Mouse (Mus musculus) embryonic fibroblast, embryonic 13.5 days (primary cell): ENCODE results near the gene Gm47841. TPM values are rescaled to one million over a fixed set of nuclear protein-coding genes. Genes with fewer than 3 reads are reported as not detected.

Experiments used
- H3K27ac ChIP-seq: 2 replicates; pipeline ENCODE4 v1.5.1; 2012; ENCODE audit warnings: low read length, control low read depth, inconsistent platforms; ENCODE audit not compliant: insufficient read depth
- H3K4me1 ChIP-seq: 2 replicates; pipeline ENCODE4 v1.6.1; 2011; ENCODE audit warnings: low read length; ENCODE audit not compliant: control insufficient read depth, insufficient read depth
- H3K4me3 ChIP-seq: 2 replicates; pipeline ENCODE4 v1.5.1; 2011; ENCODE audit warnings: mild to moderate bottlenecking, control low read depth, low read length; ENCODE audit not compliant: insufficient read depth
- CTCF ChIP-seq: IDR thresholded peaks from 2 replicates; pipeline ENCODE4 v1.5.1; 2011; ENCODE audit warnings: mild to moderate bottlenecking, control low read depth, low read length, moderate library complexity, borderline replicate concordance; ENCODE audit not compliant: insufficient read depth
- POLR2A ChIP-seq: IDR thresholded peaks from 2 replicates; pipeline ENCODE4 v1.6.1; 2011; ENCODE audit warnings: low read depth, mild to moderate bottlenecking, control low read depth, low read length, moderate library complexity
- polyA plus RNA-seq: library from polyadenylated mRNA; stranded (reverse); fragments of >200 nt; gene quantifications from 2 replicates; pipeline ENCODE4 v1.2.4, GENCODE M21; 2011; ENCODE audit warnings: low read depth; ENCODE audit not compliant: missing spikeins, insufficient read length

Gene Gm47841
- polyA plus RNA-seq, 1 experiment: not detected

DNA sequence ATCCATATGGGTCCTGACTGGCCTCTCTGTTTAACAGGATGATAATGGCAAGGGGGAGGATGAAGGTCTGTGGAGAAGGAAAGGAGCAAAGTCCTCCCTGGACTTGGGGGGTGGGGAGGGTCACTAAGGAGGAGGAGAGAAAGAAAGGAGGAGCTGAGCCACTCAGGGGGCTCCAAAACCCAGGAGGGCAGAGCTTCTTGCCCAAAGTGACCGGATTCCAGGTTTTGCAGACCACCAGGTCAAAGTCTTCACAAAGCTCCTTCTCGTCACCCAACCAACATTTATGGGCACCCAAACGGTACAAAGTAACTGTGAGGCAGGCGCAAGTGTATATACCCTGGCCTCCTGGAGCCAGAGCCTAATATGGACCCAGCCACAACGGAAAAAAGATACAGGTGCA lies 28.5 kb upstream of the Gm47841 start:
- Histone ChIP-seq H3K4me3 (no peak overlapping the region), H3K27ac (no peak overlapping the region), H3K4me1 (no peaks in the 10 kb centered on the region)
- TF ChIP-seq CTCF (no peak), POLR2A (no peak)

DNA sequence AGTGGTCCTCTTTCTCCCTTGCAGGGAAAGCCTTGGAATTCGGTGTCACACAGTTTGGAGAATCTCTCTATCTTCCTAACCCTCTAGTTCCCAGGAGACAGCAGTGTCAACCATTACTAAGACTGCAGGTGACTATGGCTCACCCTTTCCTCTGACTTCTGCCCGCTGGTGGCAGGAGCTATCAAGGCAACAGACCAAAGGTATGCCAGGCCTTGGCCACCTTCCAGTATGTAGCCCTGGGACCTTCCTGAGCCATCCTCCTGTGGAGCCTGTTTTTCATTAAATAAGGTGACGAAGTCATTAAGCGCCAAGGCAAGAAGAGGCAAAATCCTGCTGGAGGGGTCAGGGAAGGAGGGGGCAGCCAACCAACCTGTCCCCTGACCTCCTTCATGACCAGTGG lies 28.0 kb upstream of the Gm47841 start:
- TF ChIP-seq POLR2A (no peak), CTCF (no peak)
- Histone ChIP-seq H3K27ac (no peak overlapping the region), H3K4me1 (no peaks in the 10 kb centered on the region), H3K4me3 (no peak overlapping the region)

DNA sequence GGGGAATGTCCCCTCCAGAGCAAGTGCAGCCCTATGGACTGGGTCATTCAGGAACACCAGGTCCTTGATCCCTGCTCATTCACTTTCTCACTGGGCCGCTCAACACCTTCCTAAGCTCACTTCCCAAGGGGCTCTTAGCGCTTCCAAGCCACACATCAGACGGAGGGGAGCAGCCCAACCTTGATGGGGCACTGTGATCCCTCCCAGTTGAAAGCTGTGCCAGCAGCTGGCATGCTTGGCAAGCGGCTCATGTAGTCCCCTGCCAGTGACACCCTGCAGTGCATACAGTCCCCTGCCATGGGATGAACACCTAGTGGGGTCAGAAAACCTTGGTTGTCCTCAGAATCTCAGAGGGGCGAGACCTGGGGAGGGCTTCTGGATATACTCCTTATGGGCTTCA lies 26.9 kb upstream of the Gm47841 start:
- TF ChIP-seq POLR2A (no peak), CTCF (no peak)
- H3K27ac ChIP-seq: no peak overlapping the region
- no peaks in the 10 kb centered on the region for H3K4me1 ChIP-seq

DNA sequence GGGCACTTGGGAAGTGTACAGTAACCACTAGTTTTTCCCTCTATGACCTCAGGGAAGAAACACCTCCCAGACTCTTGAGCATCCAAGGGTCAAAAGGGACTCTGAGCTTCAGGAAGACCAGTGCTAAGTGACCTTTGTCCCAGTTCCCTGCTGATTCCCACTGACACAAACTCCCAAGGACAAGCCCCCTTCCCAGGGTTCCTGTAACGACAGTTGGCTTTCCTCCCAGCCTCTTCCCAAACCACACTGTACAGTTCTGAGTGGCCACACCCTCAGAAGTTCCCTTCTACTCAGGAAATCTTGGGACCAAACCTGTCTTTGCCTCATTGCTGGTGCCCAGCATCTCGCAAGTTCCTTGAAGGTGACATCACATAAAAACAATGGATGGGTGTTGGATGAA lies 25.5 kb upstream of the Gm47841 start:
- TF ChIP-seq CTCF: no peak
- TF ChIP-seq POLR2A: no peak
- H3K4me3 ChIP-seq: no peak overlapping the region
- H3K27ac ChIP-seq: no peak overlapping the region
- H3K4me1 ChIP-seq: no peaks in the 10 kb centered on the region

More for the DNA sequence above, 26.9 kb upstream of the Gm47841 start:
- H3K4me3 ChIP-seq: no peak overlapping the region

DNA sequence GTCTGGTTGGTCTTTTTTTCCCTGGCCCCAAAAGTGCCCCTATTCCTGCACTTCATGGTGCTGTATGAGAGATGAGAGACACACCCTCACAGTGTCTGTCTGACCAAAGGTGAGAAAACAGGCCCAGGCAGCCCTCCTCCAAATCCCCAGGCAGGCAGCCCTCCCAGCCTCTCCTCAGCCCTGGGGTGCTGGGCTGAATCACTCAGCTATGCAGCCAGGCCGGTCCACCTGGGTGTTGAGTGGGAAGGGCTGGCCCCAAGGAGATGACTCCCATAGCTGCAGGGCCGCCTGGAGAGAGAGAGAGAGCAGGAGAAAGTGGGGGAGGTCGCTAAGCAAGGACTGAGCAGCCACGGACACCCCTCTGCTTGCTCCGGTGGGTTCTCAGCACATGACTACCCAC lies 23.6 kb upstream of the Gm47841 start:
- Histone ChIP-seq H3K27ac (no peak overlapping the region), H3K4me1 (no peaks in the 10 kb centered on the region), H3K4me3 (no peak overlapping the region)
- TF ChIP-seq POLR2A (no peak), CTCF (no peak)

DNA sequence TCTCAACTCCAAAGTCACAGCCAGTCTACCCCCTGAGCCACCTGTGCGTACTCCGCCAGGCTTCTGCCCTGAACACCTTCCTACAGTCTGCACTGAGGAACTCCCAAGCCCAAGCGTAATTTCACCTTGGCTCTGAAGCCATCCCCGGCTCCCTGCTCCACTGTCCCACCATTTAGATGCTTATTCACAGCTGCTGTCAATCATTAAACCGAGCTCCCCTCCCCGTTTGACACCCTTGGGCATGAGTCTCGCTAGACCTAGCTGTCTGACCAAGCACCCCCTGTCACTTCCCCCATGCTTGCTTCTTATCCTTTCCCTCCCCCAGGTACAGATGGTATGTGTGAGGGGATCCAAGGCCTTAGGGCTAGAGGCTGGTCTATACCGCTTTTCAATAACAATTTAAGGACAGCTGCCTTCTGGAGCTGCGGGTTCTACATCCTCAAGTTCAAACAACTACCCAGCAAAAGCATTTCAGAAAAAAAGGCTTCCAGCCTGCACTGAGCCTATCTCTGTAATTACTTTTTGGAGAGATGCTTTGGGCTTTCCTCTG lies 22.5 kb upstream of the Gm47841 start:
- TF ChIP-seq POLR2A: no peak
- TF ChIP-seq CTCF: no peak
- H3K27ac ChIP-seq: no peak overlapping the region
- H3K4me1 ChIP-seq: no peaks in the 10 kb centered on the region
- H3K4me3 ChIP-seq: no peak overlapping the region

DNA sequence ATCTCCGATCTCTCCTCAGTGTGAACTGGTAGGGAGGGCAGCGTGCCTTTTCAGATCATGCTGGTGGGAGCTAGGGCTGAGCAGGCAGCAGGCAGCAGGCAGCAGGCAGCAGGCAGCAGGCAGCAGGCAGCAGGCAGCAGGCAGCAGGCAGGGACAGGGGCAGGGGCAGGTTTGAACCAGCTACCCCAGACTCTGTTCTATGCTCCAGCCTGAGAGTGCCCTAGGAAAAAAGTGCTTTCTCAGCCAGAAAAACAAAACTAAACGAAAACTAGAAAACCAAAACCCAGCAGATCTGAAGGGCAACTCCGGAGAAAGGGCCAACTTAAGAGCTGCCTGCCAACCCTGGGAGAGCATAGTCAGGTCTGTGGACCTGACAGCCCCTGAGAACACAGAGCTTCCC lies 21.5 kb upstream of the Gm47841 start:
- no peak overlapping the region for H3K4me3 ChIP-seq
- no peak for TF ChIP-seq CTCF
- no peak for TF ChIP-seq POLR2A
- no peaks in the 10 kb centered on the region for H3K4me1 ChIP-seq
- no peak overlapping the region for H3K27ac ChIP-seq

DNA sequence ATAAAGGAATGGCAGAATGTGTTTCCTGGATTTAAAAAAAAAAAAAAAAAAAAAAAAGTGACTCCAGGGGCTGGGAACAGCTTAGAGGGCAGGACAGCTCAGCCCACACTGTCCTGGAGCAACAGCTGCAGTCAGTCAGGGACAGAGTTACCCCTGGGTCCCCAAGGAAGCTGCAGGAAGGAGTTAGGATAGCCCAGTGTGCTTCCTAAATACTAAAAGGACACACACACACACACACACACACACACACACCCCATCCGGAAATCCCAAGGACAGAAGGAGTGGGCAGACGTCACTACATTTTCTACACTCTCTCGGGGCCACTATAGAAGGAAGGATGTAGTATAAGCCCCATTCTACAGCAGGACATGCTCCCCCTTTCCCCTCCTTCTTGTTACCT lies 20.8 kb upstream of the Gm47841 start:
- Histone ChIP-seq H3K4me1 (no peaks in the 10 kb centered on the region), H3K4me3 (no peak overlapping the region), H3K27ac (no peak overlapping the region)
- TF ChIP-seq POLR2A (no peak), CTCF (no peak)

DNA sequence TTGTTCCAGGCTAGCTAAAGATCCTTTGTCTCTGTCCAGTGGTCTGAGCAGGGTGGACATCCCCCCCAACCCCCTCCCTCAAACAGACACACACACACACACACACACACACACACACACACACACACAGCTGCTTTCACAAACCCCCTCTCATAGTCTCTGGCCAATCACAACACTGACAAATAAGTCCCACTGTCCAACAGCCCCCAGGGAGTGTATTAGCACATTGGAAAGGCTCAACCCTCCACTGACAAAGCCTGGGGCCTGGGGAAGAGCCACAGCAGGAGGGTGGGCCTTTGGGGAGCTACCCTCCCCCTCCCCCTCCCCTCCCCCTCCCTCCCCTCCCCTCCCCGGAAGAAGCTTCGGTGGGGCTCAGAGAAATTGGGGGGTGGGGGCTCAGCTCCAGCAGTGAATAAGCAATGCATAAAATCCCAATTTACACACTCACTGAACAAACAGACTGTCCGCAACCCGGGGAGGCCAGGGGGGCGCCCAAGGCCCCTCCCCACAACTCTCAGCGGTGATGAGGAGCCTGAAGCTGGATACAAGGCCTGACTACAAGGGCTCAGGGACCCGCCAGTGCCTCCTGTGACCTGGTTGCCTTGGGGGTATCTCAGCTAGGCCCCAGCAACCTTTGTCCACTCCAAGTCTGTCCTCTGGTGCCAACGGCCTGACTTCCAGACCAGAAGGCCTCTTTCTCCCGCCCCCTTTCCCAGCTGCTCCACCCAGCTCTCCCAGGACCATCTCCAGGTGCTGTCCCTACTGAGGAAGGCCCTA lies 19.9 kb upstream of the Gm47841 start:
- Histone ChIP-seq H3K4me1 (no peaks in the 10 kb centered on the region), H3K4me3 (no peak overlapping the region), H3K27ac (no peak overlapping the region)
- no peak for TF ChIP-seq CTCF
- TF ChIP-seq POLR2A: no peak

DNA sequence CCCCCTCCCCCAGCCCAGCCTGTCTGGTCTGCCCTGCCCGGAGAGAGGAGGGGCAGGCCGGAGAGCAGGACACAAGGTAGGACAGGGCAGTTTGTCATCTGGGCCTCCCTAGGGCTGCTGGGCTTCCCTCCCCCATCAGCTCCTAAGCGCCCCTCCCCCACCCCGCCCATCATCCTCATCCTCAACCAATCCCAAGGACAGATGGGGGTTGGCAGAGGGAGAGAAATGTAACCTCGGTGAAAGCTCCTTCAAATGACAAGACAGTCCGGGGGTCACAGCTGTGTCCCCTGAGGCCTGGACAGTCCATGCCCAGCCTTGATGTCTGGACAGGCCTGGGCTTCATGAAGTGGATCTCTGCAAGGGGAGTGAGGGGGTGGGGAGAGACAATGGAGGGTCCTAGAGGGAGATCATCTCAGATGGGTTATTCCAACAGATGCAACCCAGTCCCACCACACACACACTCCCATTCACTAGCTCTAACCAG lies 19.2 kb upstream of the Gm47841 start:
- H3K4me1 ChIP-seq: no peaks in the 10 kb centered on the region
- no peak overlapping the region for H3K27ac ChIP-seq
- TF ChIP-seq POLR2A (no peak), CTCF (no peak)
- H3K4me3 ChIP-seq: no peak overlapping the region

DNA sequence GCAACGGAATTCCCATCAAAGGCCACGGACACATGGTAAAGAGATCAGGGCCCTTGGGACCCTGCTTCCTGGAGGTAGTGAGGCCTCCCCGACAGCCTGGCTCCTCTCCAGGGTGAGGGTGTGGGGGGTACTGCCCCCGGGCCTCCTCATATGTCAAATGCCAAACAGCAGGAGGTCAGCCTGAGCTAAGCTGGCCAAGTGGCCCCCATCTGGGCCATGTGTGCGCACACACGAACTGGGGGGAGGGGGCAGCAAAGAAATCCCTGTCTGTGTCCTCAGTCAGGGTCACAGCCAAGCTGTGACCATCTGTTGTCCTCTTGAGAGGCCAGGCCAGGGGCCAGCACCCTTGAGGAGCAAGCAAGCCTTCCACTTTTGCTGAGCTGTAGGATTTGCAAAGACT lies 17.9 kb upstream of the Gm47841 start:
- H3K4me3 ChIP-seq: no peak overlapping the region
- no peak for TF ChIP-seq POLR2A
- no peak for TF ChIP-seq CTCF
- no peak overlapping the region for H3K27ac ChIP-seq
- H3K4me1 ChIP-seq: no peaks in the 10 kb centered on the region
